Mouse (Mus musculus): ENCODE measurements around the gene Ccdc102a. TPM values are rescaled to one million over a fixed set of nuclear protein-coding genes. Genes with fewer than 3 reads are reported as not detected.

Gene Ccdc102a
- polyA plus RNA-seq, 1 experiment from 2014 or later = 29.3 TPM

GRCm38 (mm10) chr8:94950458-94950857 lies 32.6 kb upstream of the Ccdc102a start:
- Histone ChIP-seq H3K36me3 (no peaks in the 10 kb centered on the region), H3K4me1 (peaks cover 20% of the 10 kb centered on the region), H3K4me2 (no peak overlapping the region), H3K27ac (no peak overlapping the region), H3K9ac (no peak overlapping the region), H3K4me3 (no peak overlapping the region), H3K27me3 (0 out of 2 replicates have a peak, but pooled peaks cover 3% of the 10 kb centered on the region), H3K9me3 (no peaks in the 10 kb centered on the region)
- 71% methylated on average over 5 of the region's 5 CpGs for WGBS
- ATAC-seq (ENCODE audit: borderline replicate concordance, extremely low read depth, low FRiP score, low TSS enrichment) = no peak

- 0 out of 2 replicates have a peak, but pooled peaks have one; percentile 17 for ATAC-seq (ENCODE audit: borderline replicate concordance, extremely low read depth, low FRiP score, low TSS enrichment)
Measured at GRCm38 (mm10) chr8:94950046-94950445, 32.1 kb upstream of the Ccdc102a start.

DNA sequence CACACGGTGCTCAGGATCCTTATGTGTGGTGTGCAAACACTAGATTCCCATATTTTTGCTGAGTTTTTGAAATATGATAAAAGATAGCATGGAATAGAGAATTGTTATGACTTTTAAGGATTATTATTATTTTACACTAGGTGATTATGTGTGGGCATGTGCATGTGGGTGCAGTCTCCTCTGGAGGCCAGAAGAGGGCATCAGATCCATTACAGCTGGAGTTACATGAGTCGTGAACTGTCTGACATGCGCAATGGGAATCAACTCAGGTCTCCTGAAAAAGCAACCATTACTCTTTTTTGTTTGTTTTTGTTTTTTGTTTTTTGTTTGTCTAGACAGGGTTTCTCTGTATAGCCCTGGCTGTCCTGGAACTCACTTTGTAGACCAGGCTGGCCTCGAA lies 31.1 kb upstream of the Ccdc102a start:
- WGBS = 75% methylated on average over 4 of the region's 4 CpGs
- H3K9ac ChIP-seq = no peak overlapping the region
- no peak overlapping the region for H3K4me3 ChIP-seq
- no peak for ATAC-seq (ENCODE audit: borderline replicate concordance, extremely low read depth, low FRiP score, low TSS enrichment)
- no peak overlapping the region for H3K27ac ChIP-seq
- peaks cover 6% of the 10 kb centered on the region for H3K4me1 ChIP-seq
- H3K4me2 ChIP-seq = no peak overlapping the region
- 0 out of 2 replicates have a peak, but pooled peaks cover 4% of the 10 kb centered on the region for H3K27me3 ChIP-seq
- no peaks in the 10 kb centered on the region for H3K36me3 ChIP-seq
- H3K9me3 ChIP-seq = no peaks in the 10 kb centered on the region

More at GRCm38 (mm10) chr8:94950046-94950445, 32.1 kb upstream of the Ccdc102a start:
- Histone ChIP-seq H3K9ac (no peak overlapping the region), H3K27me3 (0 out of 2 replicates have a peak, but pooled peaks cover 4% of the 10 kb centered on the region), H3K27ac (no peak overlapping the region), H3K4me1 (peaks cover 16% of the 10 kb centered on the region), H3K36me3 (no peaks in the 10 kb centered on the region), H3K4me3 (no peak overlapping the region), H3K4me2 (no peak overlapping the region), H3K9me3 (no peaks in the 10 kb centered on the region)
- WGBS = 15% methylated on average over 4 of the region's 4 CpGs

GRCm38 (mm10) chr8:94948421-94948820 lies 30.5 kb upstream of the Ccdc102a start:
- no peak for ATAC-seq (ENCODE audit: borderline replicate concordance, extremely low read depth, low FRiP score, low TSS enrichment)
- no peak overlapping the region for H3K27ac ChIP-seq
- H3K36me3 ChIP-seq = no peaks in the 10 kb centered on the region
- no peaks in the 10 kb centered on the region for H3K4me1 ChIP-seq
- WGBS = 70% methylated on average over 4 of the region's 4 CpGs
- no peaks in the 10 kb centered on the region for H3K9me3 ChIP-seq
- H3K27me3 ChIP-seq = 0 out of 2 replicates have a peak, but pooled peaks cover 4% of the 10 kb centered on the region
- no peak overlapping the region for H3K4me3 ChIP-seq
- H3K4me2 ChIP-seq = no peak overlapping the region
- H3K9ac ChIP-seq = no peak overlapping the region

- no peaks in the 10 kb centered on the region for H3K9me3 ChIP-seq
- H3K9ac ChIP-seq = no peak overlapping the region
- no peak for ATAC-seq (ENCODE audit: borderline replicate concordance, extremely low read depth, low FRiP score, low TSS enrichment)
- no peak overlapping the region for H3K4me2 ChIP-seq
- no peak overlapping the region for H3K27ac ChIP-seq
- no peaks in the 10 kb centered on the region for H3K36me3 ChIP-seq
- no peaks in the 10 kb centered on the region for H3K4me1 ChIP-seq
- no peak overlapping the region for H3K4me3 ChIP-seq
- 0 out of 2 replicates have a peak, but pooled peaks cover 4% of the 10 kb centered on the region for H3K27me3 ChIP-seq
- WGBS = 52% methylated on average over 6 of the region's 6 CpGs
Measured at GRCm38 (mm10) chr8:94945185-94945584, 27.3 kb upstream of the Ccdc102a start.

DNA sequence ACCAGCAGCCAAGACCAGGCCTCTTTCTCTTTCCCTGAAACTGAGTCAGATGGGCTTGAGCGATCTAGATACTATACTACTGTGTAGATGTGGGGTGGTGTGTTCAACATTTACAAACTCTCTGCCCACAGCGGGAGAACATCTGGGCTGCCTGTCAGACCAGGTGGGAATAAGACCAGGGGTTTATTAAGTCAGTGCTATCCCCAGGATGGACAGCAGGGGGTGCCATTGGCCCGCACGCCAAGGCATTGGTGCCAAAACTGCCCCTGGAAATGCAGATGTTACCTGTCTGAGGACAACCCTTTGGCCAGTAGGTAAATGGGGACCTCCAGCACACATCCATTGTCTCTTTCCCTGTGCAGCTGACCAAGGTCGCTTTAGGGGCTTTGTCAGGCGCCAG lies 24.7 kb upstream of the Ccdc102a start:
- H3K27ac ChIP-seq = no peak overlapping the region
- H3K9ac ChIP-seq = no peak overlapping the region
- WGBS = 15% methylated on average over 6 of the region's 6 CpGs
- no peak overlapping the region for H3K4me3 ChIP-seq
- no peak overlapping the region for H3K4me2 ChIP-seq
- H3K9me3 ChIP-seq = no peaks in the 10 kb centered on the region
- H3K36me3 ChIP-seq = no peaks in the 10 kb centered on the region
- no peaks in the 10 kb centered on the region for H3K4me1 ChIP-seq
- 0 out of 2 replicates have a peak, but pooled peaks cover 4% of the 10 kb centered on the region for H3K27me3 ChIP-seq
- ATAC-seq (ENCODE audit: borderline replicate concordance, extremely low read depth, low FRiP score, low TSS enrichment) = no peak

GRCm38 (mm10) chr8:94935172-94935571 lies 17.3 kb upstream of the Ccdc102a start:
- H3K9me3 ChIP-seq = no peaks in the 10 kb centered on the region
- no peak for ATAC-seq (ENCODE audit: borderline replicate concordance, extremely low read depth, low FRiP score, low TSS enrichment)
- no peak overlapping the region for H3K27ac ChIP-seq
- H3K36me3 ChIP-seq = no peaks in the 10 kb centered on the region
- no peak overlapping the region for H3K4me2 ChIP-seq
- no peak overlapping the region for H3K4me3 ChIP-seq
- H3K9ac ChIP-seq = no peak overlapping the region
- H3K4me1 ChIP-seq = no peaks in the 10 kb centered on the region
- H3K27me3 ChIP-seq = no peaks in the 10 kb centered on the region
- 67% methylated on average over 3 of the region's 3 CpGs for WGBS

GRCm38 (mm10) chr8:94933918-94934317 lies 16.0 kb upstream of the Ccdc102a start:
- 47% methylated on average over 5 of the region's 5 CpGs for WGBS
- Histone ChIP-seq H3K4me2 (no peak overlapping the region), H3K4me1 (no peaks in the 10 kb centered on the region), H3K27me3 (no peaks in the 10 kb centered on the region), H3K27ac (no peak overlapping the region), H3K4me3 (no peak overlapping the region), H3K9ac (no peak overlapping the region), H3K9me3 (no peaks in the 10 kb centered on the region), H3K36me3 (no peaks in the 10 kb centered on the region)
- ATAC-seq (ENCODE audit: borderline replicate concordance, extremely low read depth, low FRiP score, low TSS enrichment) = no peak; the same call in 1 of the 2 replicates

DNA sequence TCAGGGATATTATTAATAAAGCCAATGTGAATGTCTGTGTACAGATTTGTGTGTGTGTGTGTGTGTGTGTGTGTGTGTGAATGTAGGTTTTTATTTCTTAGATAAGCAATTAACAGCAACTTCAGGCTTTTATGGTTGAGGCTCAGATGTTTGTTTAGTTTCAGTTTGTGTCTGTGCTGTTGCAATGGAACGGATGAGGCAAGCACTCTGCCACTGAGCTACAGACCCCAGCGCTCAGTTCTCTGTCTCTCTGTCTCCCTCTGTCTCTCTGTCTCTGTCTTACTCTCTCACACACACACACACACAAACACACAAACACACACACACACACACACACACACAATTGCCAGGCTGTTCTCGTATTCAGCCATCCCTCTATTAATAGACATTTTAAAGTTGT lies 10.3 kb upstream of the Ccdc102a start:
- H3K27ac ChIP-seq = no peak overlapping the region
- H3K4me3 ChIP-seq = no peak overlapping the region
- no peak overlapping the region for H3K9ac ChIP-seq
- no peak overlapping the region for H3K4me2 ChIP-seq
- WGBS = 75% methylated on average over 3 of the region's 3 CpGs
- no peaks in the 10 kb centered on the region for H3K9me3 ChIP-seq
- no peaks in the 10 kb centered on the region for H3K4me1 ChIP-seq
- H3K36me3 ChIP-seq = no peaks in the 10 kb centered on the region
- H3K27me3 ChIP-seq = no peaks in the 10 kb centered on the region
- ATAC-seq (ENCODE audit: borderline replicate concordance, extremely low read depth, low FRiP score, low TSS enrichment) = no peak

DNA sequence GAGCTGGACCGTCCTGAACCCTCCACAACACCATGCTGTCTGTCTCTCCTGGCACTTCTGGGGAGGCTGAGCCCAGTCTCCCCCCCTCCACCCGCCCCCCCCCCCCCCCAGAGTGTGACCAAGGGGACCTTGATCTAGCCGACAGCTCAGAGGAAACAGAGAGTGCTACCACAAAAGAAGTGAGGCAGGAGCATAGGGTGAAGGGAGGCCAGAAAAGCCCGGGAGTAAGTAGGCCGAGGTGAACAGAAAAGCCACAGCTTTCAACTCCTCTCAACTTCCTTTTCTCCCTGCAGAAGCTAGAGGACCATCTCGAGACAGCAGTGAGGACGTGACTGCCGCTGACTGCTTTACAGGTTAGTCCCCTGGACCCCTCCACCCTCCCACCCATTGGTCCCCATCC lies 5.5 kb upstream of the Ccdc102a start, which contains the start of gene Adgrg5:
Gene Adgrg5 (plus strand): TSS at position 290 of the 400 bp plus-strand sequence.
- H3K4me2 ChIP-seq = no peak within 1 kb of the TSS
- peaks cover 7% of the 10 kb centered on the region; the same call in 1 of the 2 replicates for H3K4me1 ChIP-seq
- ATAC-seq (ENCODE audit: borderline replicate concordance, extremely low read depth, low FRiP score, low TSS enrichment) = no peak
- H3K9ac ChIP-seq = no peak within 1 kb of the TSS
- 41% methylated on average over 8 of the region's 8 CpGs for WGBS
- no peaks in the 10 kb centered on the region for H3K36me3 ChIP-seq
- no peak within 1 kb of the TSS for H3K4me3 ChIP-seq
- H3K9me3 ChIP-seq = no peaks in the 10 kb centered on the region
- H3K27ac ChIP-seq = 0 out of 2 replicates have a peak within 1 kb of the TSS, but pooled peaks have one; percentile 11
- no peaks in the 10 kb centered on the region for H3K27me3 ChIP-seq

DNA sequence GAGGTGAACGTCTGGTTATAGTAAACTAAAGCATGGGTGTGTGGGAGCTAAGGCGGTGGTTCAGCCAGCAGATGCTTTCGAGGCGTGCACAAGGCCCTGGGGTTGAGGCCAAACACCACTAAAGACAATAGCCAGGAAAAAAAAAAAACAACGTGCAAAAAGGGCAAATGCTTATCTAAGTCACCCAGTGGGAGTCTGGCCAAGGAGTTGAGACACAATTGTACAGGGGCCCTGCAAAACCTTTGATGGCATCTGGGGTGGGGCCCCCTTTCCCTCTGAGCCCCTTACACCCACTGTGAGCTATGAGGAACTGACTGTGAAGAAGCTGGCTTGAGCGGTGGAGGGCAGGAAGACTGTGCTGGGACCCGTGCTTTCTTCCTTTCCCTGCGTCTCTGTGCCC lies 4.7 kb upstream of the Ccdc102a start:
- Histone ChIP-seq H3K4me3 (no peak overlapping the region), H3K9ac (no peak overlapping the region), H3K4me1 (peaks cover 7% of the 10 kb centered on the region; the same call in 1 of the 2 replicates), H3K4me2 (no peak overlapping the region), H3K9me3 (no peaks in the 10 kb centered on the region), H3K27me3 (no peaks in the 10 kb centered on the region), H3K27ac (0 out of 2 replicates have a peak overlapping the region, but pooled peaks have one; percentile 11), H3K36me3 (no peaks in the 10 kb centered on the region)
- no peak for ATAC-seq (ENCODE audit: borderline replicate concordance, extremely low read depth, low FRiP score, low TSS enrichment)
- 18% methylated on average over 8 of the region's 8 CpGs for WGBS

- Histone ChIP-seq H3K27ac (no peak overlapping the region), H3K27me3 (no peaks in the 10 kb centered on the region), H3K9me3 (no peaks in the 10 kb centered on the region), H3K4me1 (peaks cover 7% of the 10 kb centered on the region; the same call in 1 of the 2 replicates), H3K9ac (no peak overlapping the region), H3K4me3 (no peak overlapping the region), H3K4me2 (no peak overlapping the region), H3K36me3 (no peaks in the 10 kb centered on the region)
- WGBS = 53% methylated on average over 6 of the region's 6 CpGs
- ATAC-seq (ENCODE audit: borderline replicate concordance, extremely low read depth, low FRiP score, low TSS enrichment) = no peak
Measured at GRCm38 (mm10) chr8:94922176-94922575, 4.3 kb upstream of the Ccdc102a start.

DNA sequence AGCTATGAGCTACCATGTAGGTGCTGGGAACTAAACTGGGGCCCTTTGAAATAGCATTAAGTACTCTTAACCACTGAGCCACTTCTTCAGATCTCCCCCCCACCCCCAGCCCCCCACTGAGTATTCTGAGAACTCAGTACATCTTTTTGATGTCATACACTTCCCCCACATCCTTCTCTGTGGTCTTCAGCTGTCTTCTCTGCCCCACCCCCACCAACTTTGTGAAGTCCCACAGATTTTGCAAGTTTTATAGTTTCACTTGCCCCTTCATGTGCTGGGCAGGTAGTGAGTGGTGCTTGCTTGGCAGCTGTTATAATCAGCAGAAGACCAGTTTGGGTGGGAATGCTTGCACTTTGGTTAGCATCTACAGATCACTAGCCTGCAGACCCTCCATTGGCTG lies 1.4 kb upstream of the Ccdc102a start:
- Histone ChIP-seq H3K9me3 (no peaks in the 10 kb centered on the region), H3K9ac (no peak overlapping the region), H3K27ac (no peak overlapping the region), H3K27me3 (no peaks in the 10 kb centered on the region), H3K4me2 (no peak overlapping the region), H3K4me3 (no peak overlapping the region), H3K4me1 (peaks cover 34% of the 10 kb centered on the region), H3K36me3 (no peaks in the 10 kb centered on the region)
- ATAC-seq (ENCODE audit: borderline replicate concordance, extremely low read depth, low FRiP score, low TSS enrichment) = no peak
